Mouse (Mus musculus) kidney, embryonic 16.5 days (tissue): ENCODE results near the gene Dcbld2. TPM values are rescaled to one million over a fixed set of nuclear protein-coding genes. Genes with fewer than 3 reads are reported as not detected.
"Not testable (repeated sequence)": the region's sequence is repeated elsewhere in the genome, so short reads cannot be mapped to it uniquely, and the experiment has no call there.

ENCODE experiments used
- ATAC-seq: fragments of 200-750 bp; cut with Nextera tagmentation; 2 replicates; pipeline ENCODE4 v1.8.0; 2017; ENCODE audit warnings: moderate TSS enrichment; ENCODE audit not compliant: low FRiP score, low TSS enrichment
- H3K27ac ChIP-seq: fragments of 300-500 bp; sonication (generic); 2 replicates; pipeline ENCODE4 v1.5.1; 2014; ENCODE audit warnings: low read length
- H3K27me3 ChIP-seq: fragments of 300-500 bp; sonication (generic); 2 replicates; pipeline ENCODE4 v1.6.1; 2014; ENCODE audit warnings: low read length, control low read depth, mixed read lengths; ENCODE audit not compliant: insufficient read depth
- H3K36me3 ChIP-seq: fragments of 300-500 bp; sonication (generic); 2 replicates; pipeline ENCODE4 v1.6.1; 2014; ENCODE audit warnings: low read length, control low read depth, mixed read lengths; ENCODE audit not compliant: insufficient read depth
- H3K4me1 ChIP-seq: fragments of 300-500 bp; sonication (generic); 2 replicates; pipeline ENCODE4 v1.6.1; 2014; ENCODE audit warnings: low read length, control low read depth, mixed read lengths; ENCODE audit not compliant: insufficient read depth
- H3K4me2 ChIP-seq: fragments of 300-500 bp; sonication (generic); replicated peaks from 2 replicates; pipeline ENCODE4 v1.6.1; 2014; ENCODE audit warnings: low read depth, low read length
- H3K4me3 ChIP-seq: fragments of 300-500 bp; sonication (generic); 2 replicates; pipeline ENCODE4 v1.5.1; 2014; ENCODE audit warnings: mild to moderate bottlenecking, low read length
- H3K9ac ChIP-seq: fragments of 300-500 bp; sonication (generic); replicated peaks from 2 replicates; pipeline ENCODE4 v1.6.1; 2014; ENCODE audit warnings: low read length
- H3K9me3 ChIP-seq: fragments of 300-500 bp; sonication (generic); 2 replicates; pipeline ENCODE4 v1.6.1; 2016; ENCODE audit warnings: low read length, control low read depth
- WGBS: fragments of 180-500 bp; shearing (Covaris S2); extraction: QIAGEN DNeasy Blood & Tissue Kit; methylation state at CpG from one replicate; pipeline ENCODE4 v1.1.7; 2014; 5-methylcytosine and 5-hydroxymethylcytosine counted together
- polyA plus RNA-seq: library from polyadenylated mRNA; unstranded; fragments of >200 nt; fragmentation: Nextera tagmentation; extraction: Ambion mirVana; gene quantifications from 2 replicates; pipeline ENCODE4 v1.2.1, GENCODE M21; 2015

Dcbld2 gene
- polyA plus RNA-seq, 1 experiment from 2014 or later: 4.1 TPM

- Histone ChIP-seq H3K9me3 (no peaks in the 10 kb centered on the region), H3K4me1 (0 out of 2 replicates have a peak, but pooled peaks cover 3% of the 10 kb centered on the region), H3K4me2 (no peak overlapping the region), H3K27me3 (no peaks in the 10 kb centered on the region), H3K9ac (no peak overlapping the region), H3K36me3 (peaks cover 8% of the 10 kb centered on the region; the same call in 1 of the 2 replicates), H3K27ac (no peak overlapping the region), H3K4me3 (no peak overlapping the region)
- ATAC-seq: no peak
- 79% methylated on average over 6 of the region's 6 CpGs for WGBS
These were observed 48.7 kb downstream of the Dcbld2 start for GRCm38 (mm10) chr16:58456991-58457390.

GRCm38 (mm10) chr16:58459966-58460365 is 51.7 kb downstream of the Dcbld2 start:
- H3K4me1 ChIP-seq, H3K9ac ChIP-seq, H3K27ac ChIP-seq, H3K9me3 ChIP-seq, H3K4me2 ChIP-seq, ATAC-seq, H3K27me3 ChIP-seq, H3K4me3 ChIP-seq: not testable (repeated sequence)
- 21% methylated on average over 3 of the region's 3 CpGs for WGBS
- H3K36me3 ChIP-seq: peaks cover 14% of the 10 kb centered on the region; the same call in 1 of the 2 replicates

- Histone ChIP-seq H3K4me3 (no peak overlapping the region), H3K27ac (no peak overlapping the region), H3K9me3 (no peaks in the 10 kb centered on the region), H3K4me1 (0 out of 2 replicates have a peak, but pooled peaks cover 3% of the 10 kb centered on the region), H3K9ac (no peak overlapping the region), H3K27me3 (no peaks in the 10 kb centered on the region), H3K4me2 (no peak overlapping the region), H3K36me3 (peaks cover 17% of the 10 kb centered on the region; the same call in 1 of the 2 replicates)
- WGBS: 79% methylated on average over 10 of the region's 10 CpGs
- no peak for ATAC-seq
These were observed 52.1 kb downstream of the Dcbld2 start for GRCm38 (mm10) chr16:58460386-58460785.

- Histone ChIP-seq H3K27ac (no peak overlapping the region), H3K4me2 (no peak overlapping the region), H3K4me1 (0 out of 2 replicates have a peak, but pooled peaks cover 1% of the 10 kb centered on the region), H3K36me3 (peaks cover 30% of the 10 kb centered on the region; the same call in 1 of the 2 replicates), H3K27me3 (no peaks in the 10 kb centered on the region), H3K9ac (no peak overlapping the region), H3K4me3 (no peak overlapping the region), H3K9me3 (no peaks in the 10 kb centered on the region)
- ATAC-seq: no peak
- WGBS: 93% methylated on average over 2 of the region's 2 CpGs
These were observed 53.7 kb downstream of the Dcbld2 start for GRCm38 (mm10) chr16:58461856-58462518.

GRCm38 (mm10) chr16:58462519-58462918 is 54.3 kb downstream of the Dcbld2 start:
- Histone ChIP-seq H3K27ac (no peak overlapping the region), H3K9me3 (no peaks in the 10 kb centered on the region), H3K9ac (no peak overlapping the region), H3K4me3 (no peak overlapping the region), H3K27me3 (no peaks in the 10 kb centered on the region), H3K36me3 (peaks cover 31% of the 10 kb centered on the region; the same call in 1 of the 2 replicates), H3K4me1 (no peaks in the 10 kb centered on the region), H3K4me2 (no peak overlapping the region)
- ATAC-seq: no peak
- 93% methylated on average over 2 of the region's 2 CpGs for WGBS

- no peak overlapping the region for H3K4me3 ChIP-seq
- no peaks in the 10 kb centered on the region for H3K27me3 ChIP-seq
- peaks cover 32% of the 10 kb centered on the region; the same call in 1 of the 2 replicates for H3K36me3 ChIP-seq
- H3K9ac ChIP-seq: no peak overlapping the region
- ATAC-seq: peak; percentile 50; the same call in 1 of the 2 replicates
- H3K4me1 ChIP-seq: no peaks in the 10 kb centered on the region
- 80% methylated on average over 14 of the region's 14 CpGs for WGBS
- no peaks in the 10 kb centered on the region for H3K9me3 ChIP-seq
- no peak overlapping the region for H3K4me2 ChIP-seq
- H3K27ac ChIP-seq: no peak overlapping the region
These were observed 55.8 kb downstream of the Dcbld2 start for GRCm38 (mm10) chr16:58464051-58464450.

GRCm38 (mm10) chr16:58465412-58465811 is 57.2 kb downstream of the Dcbld2 start:
- Histone ChIP-seq H3K9ac (no peak overlapping the region), H3K4me1 (no peaks in the 10 kb centered on the region), H3K4me2 (no peak overlapping the region), H3K27ac (no peak overlapping the region), H3K4me3 (no peak overlapping the region), H3K9me3 (no peaks in the 10 kb centered on the region), H3K27me3 (no peaks in the 10 kb centered on the region), H3K36me3 (peaks cover 39% of the 10 kb centered on the region; the same call in 1 of the 2 replicates)
- 91% methylated on average over 9 of the region's 9 CpGs for WGBS
- ATAC-seq: no peak

- ATAC-seq: no peak
- Histone ChIP-seq H3K9me3 (no peaks in the 10 kb centered on the region), H3K9ac (no peak overlapping the region), H3K36me3 (peaks cover 50% of the 10 kb centered on the region), H3K4me3 (no peak overlapping the region), H3K27me3 (no peaks in the 10 kb centered on the region), H3K4me2 (no peak overlapping the region), H3K27ac (no peak overlapping the region), H3K4me1 (no peaks in the 10 kb centered on the region; the same call in 1 of the 2 replicates)
- 93% methylated on average over 8 of the region's 8 CpGs for WGBS
These were observed 61.8 kb downstream of the Dcbld2 start for GRCm38 (mm10) chr16:58470061-58470460.

GRCm38 (mm10) chr16:58470841-58471240 is 62.6 kb downstream of the Dcbld2 start:
- H3K4me1 ChIP-seq: peaks cover 2% of the 10 kb centered on the region; the same call in 1 of the 2 replicates
- H3K27me3 ChIP-seq: no peaks in the 10 kb centered on the region
- H3K9me3 ChIP-seq: no peaks in the 10 kb centered on the region
- H3K27ac ChIP-seq: no peak overlapping the region
- H3K36me3 ChIP-seq: peaks cover 43% of the 10 kb centered on the region
- WGBS: 86% methylated on average over 4 of the region's 4 CpGs
- no peak overlapping the region for H3K9ac ChIP-seq
- ATAC-seq: no peak
- no peak overlapping the region for H3K4me2 ChIP-seq
- no peak overlapping the region for H3K4me3 ChIP-seq

- ATAC-seq: no peak
- H3K4me1 ChIP-seq: peaks cover 15% of the 10 kb centered on the region
- WGBS: 73% methylated on average over 3 of the region's 3 CpGs
- H3K9me3 ChIP-seq: peaks cover 11% of the 10 kb centered on the region
- H3K4me2 ChIP-seq: no peak overlapping the region
- H3K27me3 ChIP-seq: no peaks in the 10 kb centered on the region
- no peak overlapping the region for H3K9ac ChIP-seq
- H3K36me3 ChIP-seq: peaks cover 46% of the 10 kb centered on the region
- peak overlapping the region; percentile 67; the same call in 1 of the 2 replicates for H3K27ac ChIP-seq
- no peak overlapping the region for H3K4me3 ChIP-seq
These were observed 66.6 kb downstream of the Dcbld2 start for GRCm38 (mm10) chr16:58474875-58475274.
